In the genomic region with DNA sequence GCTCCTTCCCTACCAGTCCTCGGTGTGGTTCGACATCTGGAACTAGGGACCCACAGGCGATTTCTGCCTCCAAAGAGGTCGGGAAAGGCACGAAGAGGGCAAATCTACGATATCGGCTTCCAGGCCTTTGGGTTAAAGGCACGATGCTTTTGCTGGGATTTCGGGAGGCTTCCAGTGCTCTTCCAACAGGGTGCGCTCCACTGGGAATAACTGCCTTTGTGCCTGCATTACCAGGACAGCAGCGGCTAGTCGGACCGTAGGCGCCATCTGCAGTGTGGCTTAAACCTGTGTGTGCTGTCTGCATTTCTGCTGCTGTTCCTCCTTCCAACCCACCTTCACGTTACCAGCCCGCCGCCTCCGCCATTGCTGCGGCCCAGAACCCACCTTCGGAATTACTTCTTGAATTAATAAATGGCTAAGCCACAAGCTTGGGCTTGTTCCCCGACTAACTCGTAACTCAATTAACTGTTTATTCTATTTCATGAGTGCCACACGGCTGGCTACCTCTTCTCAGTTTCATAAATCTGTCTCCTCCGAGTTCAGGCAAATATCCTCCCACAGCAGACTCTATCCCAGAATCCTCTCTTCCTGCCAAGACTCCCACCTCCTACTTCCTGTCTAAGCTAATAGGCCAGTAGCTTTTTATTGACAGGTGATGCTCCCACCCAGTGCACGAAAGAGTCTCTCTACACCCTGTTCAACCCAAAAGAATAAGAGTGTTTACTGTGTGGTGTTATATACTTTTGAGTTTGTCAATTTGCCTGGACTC, we compare ENCODE assay signal across 9 mouse cellular contexts. TPM values are rescaled to one million over a fixed set of nuclear protein-coding genes. Genes with fewer than 3 reads are reported as not detected.
A peak's percentile ranks its signal among the peaks of the same experiment; 100 is the strongest.
DNase-seq lines count a peak whose midpoint lies in the region; ATAC-seq and TF ChIP-seq lines count a peak whose summit lies in the region.
"Had no signal": no experiment of that assay in that cellular context is flagged by ENCODE, and none has a peak within 500 bp of the region (broad histone marks: within the 10 kb centered on the region; RNA-seq: fewer than 3 reads in every experiment).

No protein-coding gene starts in this region.

- 62% methylated on average over 25 of the region's 25 CpGs for WGBS in lung, adult 2 months
- WGBS in heart, embryonic 14.5 days = 53% methylated on average over 25 of the region's 25 CpGs
- WGBS in neural tube, embryonic 13.5 days = 64% methylated on average over 25 of the region's 25 CpGs

- H3K27ac ChIP-seq in heart, embryonic 14.5 days (replicated peaks in 1 of 2; ENCODE audit: control insufficient read depth in 1 of 2, insufficient read depth in 1 of 2, low read depth in 2 of 2, low read length in 2 of 2) = no peak overlapping the region
- H3K27ac ChIP-seq in neural tube, embryonic 13.5 days (replicated peaks) = no peak overlapping the region

- peak overlapping the region; percentile 53 for H3K4me3 ChIP-seq in erythroblast, embryonic 14.5 days (replicated peaks)
- peak overlapping the region; percentile 52 for H3K4me3 ChIP-seq in lung, adult 2 months (replicated peaks; ENCODE audit: extremely low read depth, low read depth, low read length)
- H3K4me3 ChIP-seq in heart, embryonic 14.5 days (ENCODE audit: control insufficient read depth in 1 of 2, insufficient read depth in 1 of 2, low read depth in 1 of 2, low read length in 2 of 2) = peak overlapping the region; percentile 6 to 25; a peak in 3 of 4 replicates
- H3K4me3 ChIP-seq in neural tube, embryonic 13.5 days = peak overlapping the region; percentile 9; the same call in 1 of the 2 replicates

- H3K9me3 ChIP-seq in erythroblast, embryonic 14.5 days (ENCODE audit: control insufficient read depth, low read length) = peaks cover 18% of the 10 kb centered on the region
- peaks cover 19% of the 10 kb centered on the region; the same call in 1 of the 2 replicates for H3K9me3 ChIP-seq in heart, embryonic 14.5 days (ENCODE audit: control insufficient read depth, low read length)
- peaks cover 16% of the 10 kb centered on the region; the same call in 1 of the 2 replicates for H3K9me3 ChIP-seq in neural tube, embryonic 13.5 days

- intact Hi-C loops in left cerebral cortex, postnatal 14 days (cut with DNase I) = no loop called here

- no peak for TF ChIP-seq CTCF in lung, adult 2 months (IDR thresholded peaks at IDR 0.05; ENCODE audit: insufficient read depth, low read length)

- no peak for DNase-seq in lung, adult 2 months
- no peak for DNase-seq in lung, postnatal 4 days
- no peak for DNase-seq in left cerebral cortex, postnatal 14 days (ENCODE audit: low spot score in 2 of 2)
- DNase-seq in yolk sac, embryonic 10.5 days (ENCODE audit: low spot score) = no peak
- DNase-seq: cerebellum, adult 11-12 months had no signal

- ATAC-seq in erythroblast, adult 5-6 weeks (replicated peaks; ENCODE audit: low FRiP score, poor library complexity, severe bottlenecking) = no peak
- no peak for ATAC-seq in heart, embryonic 14.5 days (ENCODE audit: insufficient number of reproducible peaks, insufficient read depth, low FRiP score, low read depth)
- no peak for ATAC-seq in neural tube, embryonic 13.5 days (ENCODE audit: low read depth)

- no peaks in the 10 kb centered on the region; the same call in 1 of the 2 replicates for H3K4me1 ChIP-seq in erythroblast, embryonic 14.5 days (ENCODE audit: control insufficient read depth)
- H3K4me1 ChIP-seq in lung, adult 2 months (ENCODE audit: control insufficient read depth, insufficient read depth, low read length) = no peaks in the 10 kb centered on the region
- no peaks in the 10 kb centered on the region for H3K4me1 ChIP-seq in heart, embryonic 14.5 days (ENCODE audit: control insufficient read depth in 2 of 2, insufficient read depth in 2 of 2, low read length in 2 of 2)
- H3K4me1 ChIP-seq in neural tube, embryonic 13.5 days (replicated peaks) = no peaks in the 10 kb centered on the region

- peak overlapping the region; percentile 37 for H3K4me2 ChIP-seq in heart, embryonic 14.5 days (ENCODE audit: low read length)
- peak overlapping the region; percentile 27 for H3K4me2 ChIP-seq in neural tube, embryonic 13.5 days

- no peaks in the 10 kb centered on the region; the same call in 1 of the 2 replicates for H3K27me3 ChIP-seq in erythroblast, embryonic 14.5 days (ENCODE audit: control insufficient read depth)
- no peaks in the 10 kb centered on the region for H3K27me3 ChIP-seq in heart, embryonic 14.5 days (ENCODE audit: control insufficient read depth, insufficient read depth, low read length)
- no peaks in the 10 kb centered on the region for H3K27me3 ChIP-seq in neural tube, embryonic 13.5 days

- H3K9ac ChIP-seq in heart, embryonic 14.5 days (ENCODE audit: low read length) = no peak overlapping the region
- no peak overlapping the region for H3K9ac ChIP-seq in neural tube, embryonic 13.5 days

- no peak for TF ChIP-seq POLR2A in lung, adult 2 months (IDR thresholded peaks at IDR 0.05; ENCODE audit: borderline replicate concordance, extremely low read depth, low read depth, low read length)

- no peaks in the 10 kb centered on the region for H3K36me3 ChIP-seq in erythroblast, embryonic 14.5 days (ENCODE audit: control insufficient read depth)
- no peaks in the 10 kb centered on the region for H3K36me3 ChIP-seq in heart, embryonic 14.5 days (ENCODE audit: control insufficient read depth, insufficient read depth, low read length)
- no peaks in the 10 kb centered on the region for H3K36me3 ChIP-seq in neural tube, embryonic 13.5 days

RNA-seq across cellular contexts. Expression of a gene that starts 10.2 kb away (rescaled TPM):
- polyA plus RNA-seq in erythroblast, embryonic 14.5 days (2012) = not detected in 2 replicates
- total RNA-seq in erythroblast, adult 5-6 weeks (2015; ENCODE audit: low replicate concordance) = not detected in 2 replicates
- total RNA-seq in erythroblast, adult 5-6 weeks (2017; ENCODE audit: low replicate concordance) = not detected in 2 replicates
- 0.02 and 0.03 TPM in 2 replicates for polyA plus RNA-seq in lung, adult 2 months (2012; rRNA removed)
- polyA plus RNA-seq in heart, embryonic 14.5 days (2014; fragmentation: Nextera tagmentation; extraction: Ambion mirVana) = not detected in 2 replicates
- polyA plus RNA-seq in neural tube, embryonic 13.5 days (2015; fragmentation: Nextera tagmentation; extraction: Ambion mirVana) = 0.25 and 0.29 TPM in 2 replicates
- total RNA-seq in left cerebral cortex, postnatal 14 days (2021) = 10 to 100 TPM; 16.7 to 20.6 TPM

RNA-seq across cellular contexts. Expression of a gene that starts 17.9 kb away (rescaled TPM):
- 12.7 and 13.9 TPM in 2 replicates for polyA plus RNA-seq in erythroblast, embryonic 14.5 days (2012)
- total RNA-seq in erythroblast, adult 5-6 weeks (2015; ENCODE audit: low replicate concordance) = 142 and 153 TPM in 2 replicates
- total RNA-seq in erythroblast, adult 5-6 weeks (2017; ENCODE audit: low replicate concordance) = 34.3 and 78.9 TPM in 2 replicates
- 145 and 187 TPM in 2 replicates for polyA plus RNA-seq in lung, adult 2 months (2012; rRNA removed)
- 8.1 and 10.0 TPM in 2 replicates for polyA plus RNA-seq in heart, embryonic 14.5 days (2014; fragmentation: Nextera tagmentation; extraction: Ambion mirVana)
- polyA plus RNA-seq in neural tube, embryonic 13.5 days (2015; fragmentation: Nextera tagmentation; extraction: Ambion mirVana) = 6.4 and 8.8 TPM in 2 replicates
- 1 to 10 TPM; 2.3 to 4.6 TPM for total RNA-seq in left cerebral cortex, postnatal 14 days (2021)

RNA-seq across cellular contexts. Expression of a gene that starts 23.5 kb away (rescaled TPM):
- polyA plus RNA-seq in erythroblast, embryonic 14.5 days (2012) = 0.02 TPM in 1 of 2 replicates, not detected in the other
- total RNA-seq in erythroblast, adult 5-6 weeks (2015; ENCODE audit: low replicate concordance) = not detected in 2 replicates
- 0.28 and 0.43 TPM in 2 replicates for total RNA-seq in erythroblast, adult 5-6 weeks (2017; ENCODE audit: low replicate concordance)
- 22.9 and 23.0 TPM in 2 replicates for polyA plus RNA-seq in lung, adult 2 months (2012; rRNA removed)
- polyA plus RNA-seq in heart, embryonic 14.5 days (2014; fragmentation: Nextera tagmentation; extraction: Ambion mirVana) = 38.4 and 41.1 TPM in 2 replicates
- polyA plus RNA-seq in neural tube, embryonic 13.5 days (2015; fragmentation: Nextera tagmentation; extraction: Ambion mirVana) = 7.4 and 8.5 TPM in 2 replicates
- total RNA-seq in left cerebral cortex, postnatal 14 days (2021) = 1 to 10 TPM; 7.7 to 9.0 TPM

RNA-seq across cellular contexts. Expression of a gene that starts 42.1 kb away (rescaled TPM):
- polyA plus RNA-seq in erythroblast, embryonic 14.5 days (2012) = 0.08 and 0.17 TPM in 2 replicates
- 17.1 and 19.4 TPM in 2 replicates for total RNA-seq in erythroblast, adult 5-6 weeks (2015; ENCODE audit: low replicate concordance)
- 18.1 and 20.1 TPM in 2 replicates for total RNA-seq in erythroblast, adult 5-6 weeks (2017; ENCODE audit: low replicate concordance)
- polyA plus RNA-seq in lung, adult 2 months (2012; rRNA removed) = 42.8 and 45.5 TPM in 2 replicates
- polyA plus RNA-seq in heart, embryonic 14.5 days (2014; fragmentation: Nextera tagmentation; extraction: Ambion mirVana) = 2.4 and 3.3 TPM in 2 replicates
- polyA plus RNA-seq in neural tube, embryonic 13.5 days (2015; fragmentation: Nextera tagmentation; extraction: Ambion mirVana) = 7.3 and 7.7 TPM in 2 replicates
- 10 to 100 TPM; 11.6 to 12.3 TPM for total RNA-seq in left cerebral cortex, postnatal 14 days (2021)

RNA-seq across cellular contexts. Expression of a gene that starts 59.7 kb away (rescaled TPM):
- 0.01 TPM in 1 of 2 replicates, not detected in the other for polyA plus RNA-seq in erythroblast, embryonic 14.5 days (2012)
- total RNA-seq in erythroblast, adult 5-6 weeks (2015; ENCODE audit: low replicate concordance) = 0.42 and 9.0 TPM in 2 replicates
- total RNA-seq in erythroblast, adult 5-6 weeks (2017; ENCODE audit: low replicate concordance) = 0.28 and 1.0 TPM in 2 replicates
- polyA plus RNA-seq in lung, adult 2 months (2012; rRNA removed) = 11.0 and 12.8 TPM in 2 replicates
- 0.16 and 0.19 TPM in 2 replicates for polyA plus RNA-seq in heart, embryonic 14.5 days (2014; fragmentation: Nextera tagmentation; extraction: Ambion mirVana)
- 0.06 TPM in 1 of 2 replicates, not detected in the other for polyA plus RNA-seq in neural tube, embryonic 13.5 days (2015; fragmentation: Nextera tagmentation; extraction: Ambion mirVana)
- under 1 TPM in 1 of 2 experiments, not detected in 1; 0.11 TPM for total RNA-seq in left cerebral cortex, postnatal 14 days (2021)
